Mouse (Mus musculus) brain, embryonic 14.5 days (tissue): ENCODE data around the gene Mthfd1. TPM values are rescaled to one million over a fixed set of nuclear protein-coding genes. Genes with fewer than 3 reads are reported as not detected.

ENCODE experiments used
- DNase-seq: peaks from one replicate; pipeline ENCODE4 v3.0.0-alpha.2; 2011; ENCODE audit warnings: low read depth
- CTCF ChIP-seq: fragments of 200-500 bp; IDR thresholded peaks from 2 replicates; pipeline ENCODE4 v1.5.1; 2012; ENCODE audit warnings: inconsistent platforms, mild to moderate bottlenecking, moderate library complexity, borderline replicate concordance; ENCODE audit not compliant: insufficient read depth, insufficient read length; ENCODE audit errors: extremely low read depth
- POLR2A ChIP-seq: fragments of 200-500 bp; IDR thresholded peaks from 2 replicates; pipeline ENCODE4 v1.6.1; 2012; ENCODE audit warnings: mild to moderate bottlenecking, inconsistent platforms, borderline replicate concordance; ENCODE audit not compliant: poor library complexity, insufficient read depth, insufficient read length, severe bottlenecking; ENCODE audit errors: extremely low read depth
- polyA plus RNA-seq: library from polyadenylated mRNA; depleted of rRNA; stranded (reverse); fragments of >200 nt; gene quantifications from 2 replicates; pipeline ENCODE4 v1.2.3, GENCODE M21; 2012

The Mthfd1 gene
- polyA plus RNA-seq, 1 experiment: 27.9 TPM

DNA sequence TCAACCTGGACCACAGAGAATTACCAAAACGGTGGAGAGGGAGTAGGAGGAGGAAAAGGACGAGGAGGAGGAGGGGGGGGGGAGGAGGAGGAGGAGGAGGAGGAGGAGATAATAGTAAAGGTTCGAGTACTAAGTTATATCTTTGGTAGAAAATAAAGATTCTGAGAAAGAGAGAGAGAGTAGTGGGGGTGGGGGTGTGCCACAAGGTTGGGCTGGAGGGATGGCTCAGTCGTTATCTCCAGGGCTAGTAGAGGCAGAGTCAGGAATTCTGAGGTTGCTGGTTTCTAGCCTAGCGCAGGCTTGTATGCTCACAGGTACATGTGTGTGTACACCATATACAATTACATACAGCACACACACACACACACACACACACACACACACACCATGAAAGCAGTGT lies 13.3 kb upstream of the Mthfd1 start:
- TF ChIP-seq POLR2A: no peak
- no peak for TF ChIP-seq CTCF
- DNase-seq: no peak

DNA sequence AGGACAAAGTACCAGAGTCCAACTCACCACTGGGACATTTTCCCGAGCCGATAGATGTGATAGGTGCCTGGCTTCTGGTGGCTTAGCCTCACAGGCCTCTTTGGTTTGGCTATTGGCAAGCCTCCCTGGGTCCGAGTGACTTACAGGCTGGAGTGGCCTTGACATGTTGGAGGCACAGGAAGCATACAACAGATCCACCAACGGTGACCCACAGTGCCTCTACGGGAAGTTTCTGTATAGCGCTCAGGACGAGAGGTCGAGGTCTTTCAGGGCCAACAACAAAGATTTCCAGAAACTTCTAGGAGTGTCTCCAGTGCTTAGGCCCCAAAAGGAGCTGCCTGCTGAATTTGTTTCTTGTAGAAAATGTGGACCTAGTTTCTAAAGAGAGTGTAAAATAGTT lies 10.1 kb upstream of the Mthfd1 start:
- TF ChIP-seq POLR2A (no peak), CTCF (no peak)
- DNase-seq: no peak

DNA sequence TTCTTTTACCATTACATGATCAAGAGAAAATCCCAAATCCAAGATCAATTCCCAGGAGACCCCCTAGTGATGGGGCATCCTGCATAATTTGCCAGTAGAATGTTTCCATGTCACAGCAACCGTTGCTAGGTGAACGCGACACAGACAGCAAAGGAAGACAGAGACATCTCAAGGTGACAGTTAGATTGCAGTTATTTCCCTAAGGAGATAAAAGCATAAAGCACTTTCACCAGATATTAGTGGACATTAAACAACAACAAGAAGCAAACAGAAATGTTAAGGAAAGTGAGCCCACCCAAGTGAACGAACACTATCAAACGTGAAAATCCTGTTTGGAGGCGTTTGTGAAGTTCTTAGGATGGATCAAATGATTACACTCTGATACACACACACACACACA lies 8.5 kb upstream of the Mthfd1 start, which contains the start of gene Tex21:
Gene Tex21 (minus strand): TSS at position 101 of the 400 bp plus-strand sequence.
- TF ChIP-seq CTCF (no peak), POLR2A (no peak)
- peak; percentile 27 for DNase-seq

DNA sequence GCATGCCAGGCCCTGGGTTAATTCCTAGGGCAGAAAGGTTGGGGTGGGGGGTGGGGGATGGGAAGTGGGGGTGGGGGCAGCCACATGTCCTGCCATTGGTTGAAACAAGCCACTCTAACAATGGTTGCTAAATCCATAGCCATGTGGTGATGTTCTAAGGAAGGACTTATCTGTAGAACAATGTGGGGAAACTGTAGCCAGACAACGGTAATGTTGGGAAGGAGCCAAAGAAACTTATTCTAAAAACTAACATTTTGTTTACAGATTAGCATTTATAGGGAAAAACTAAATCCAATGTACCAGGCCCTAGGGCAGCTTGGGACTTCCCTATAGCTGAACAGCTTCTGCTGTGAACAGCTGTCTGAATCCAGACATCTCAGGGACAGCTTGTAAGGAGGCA lies 2.0 kb upstream of the Mthfd1 start:
- no peak for DNase-seq
- TF ChIP-seq POLR2A (no peak), CTCF (no peak)

DNA sequence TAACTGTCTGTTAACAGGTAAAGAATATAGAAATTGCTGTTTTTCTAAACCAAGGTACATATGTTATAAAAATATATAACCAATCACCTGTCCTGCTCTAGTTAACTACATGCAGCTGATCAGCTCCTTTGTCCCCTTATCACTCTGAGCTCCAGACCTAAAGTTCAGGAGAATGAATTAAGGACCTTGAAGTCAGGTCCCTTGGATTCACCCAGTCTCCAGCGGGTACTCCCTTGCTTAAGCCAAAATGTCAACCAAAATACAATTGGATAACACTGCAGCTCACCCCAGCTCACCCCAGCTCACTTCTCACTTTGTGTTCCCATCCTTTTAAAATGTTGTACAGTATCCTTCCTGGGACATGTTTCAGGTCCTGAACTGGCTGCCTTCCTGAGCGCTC lies 1.5 kb upstream of the Mthfd1 start:
- TF ChIP-seq CTCF (no peak), POLR2A (no peak)
- no peak for DNase-seq

DNA sequence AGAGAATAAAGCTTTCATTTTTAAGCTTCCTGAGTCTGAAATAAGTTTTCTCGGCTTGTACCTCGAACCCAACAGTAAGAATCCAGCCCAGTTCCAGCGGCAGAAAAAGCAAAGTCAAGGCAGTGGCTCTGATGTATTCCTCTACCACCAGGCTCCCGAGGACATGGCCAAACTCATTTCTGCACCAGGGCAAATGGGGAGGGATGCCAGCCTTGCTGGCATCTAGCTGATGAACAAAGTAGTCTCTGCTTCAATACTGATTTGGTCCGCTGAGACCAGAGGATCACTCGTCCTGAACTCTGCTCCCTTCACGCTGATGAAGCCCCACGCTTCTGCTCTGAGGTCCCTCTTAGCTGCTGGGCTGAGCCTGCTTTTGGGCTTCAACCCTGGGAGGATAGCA lies 1.1 kb upstream of the Mthfd1 start:
- TF ChIP-seq CTCF (no peak), POLR2A (no peak)
- no peak for DNase-seq

DNA sequence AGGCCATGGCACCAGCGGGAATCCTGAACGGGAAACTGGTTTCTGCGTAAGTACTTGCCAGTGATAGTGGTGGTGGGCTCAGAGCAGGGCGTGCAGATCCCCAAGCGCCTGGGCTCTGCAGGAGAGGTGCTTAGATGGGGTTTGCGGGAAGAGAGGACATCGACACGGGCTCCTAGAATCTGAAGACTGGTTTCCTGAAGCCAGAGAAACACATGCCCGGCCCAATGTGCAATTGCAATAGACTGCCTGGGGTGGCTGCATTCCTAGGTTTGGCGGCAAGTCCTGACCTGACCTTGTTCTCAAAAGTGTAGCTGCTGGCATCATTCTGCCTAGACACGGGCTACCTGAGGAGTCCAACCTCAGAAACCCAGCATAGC lies 389 bp downstream of the Mthfd1 start:
- DNase-seq: no peak
- TF ChIP-seq CTCF (no peak), POLR2A (no peak)

DNA sequence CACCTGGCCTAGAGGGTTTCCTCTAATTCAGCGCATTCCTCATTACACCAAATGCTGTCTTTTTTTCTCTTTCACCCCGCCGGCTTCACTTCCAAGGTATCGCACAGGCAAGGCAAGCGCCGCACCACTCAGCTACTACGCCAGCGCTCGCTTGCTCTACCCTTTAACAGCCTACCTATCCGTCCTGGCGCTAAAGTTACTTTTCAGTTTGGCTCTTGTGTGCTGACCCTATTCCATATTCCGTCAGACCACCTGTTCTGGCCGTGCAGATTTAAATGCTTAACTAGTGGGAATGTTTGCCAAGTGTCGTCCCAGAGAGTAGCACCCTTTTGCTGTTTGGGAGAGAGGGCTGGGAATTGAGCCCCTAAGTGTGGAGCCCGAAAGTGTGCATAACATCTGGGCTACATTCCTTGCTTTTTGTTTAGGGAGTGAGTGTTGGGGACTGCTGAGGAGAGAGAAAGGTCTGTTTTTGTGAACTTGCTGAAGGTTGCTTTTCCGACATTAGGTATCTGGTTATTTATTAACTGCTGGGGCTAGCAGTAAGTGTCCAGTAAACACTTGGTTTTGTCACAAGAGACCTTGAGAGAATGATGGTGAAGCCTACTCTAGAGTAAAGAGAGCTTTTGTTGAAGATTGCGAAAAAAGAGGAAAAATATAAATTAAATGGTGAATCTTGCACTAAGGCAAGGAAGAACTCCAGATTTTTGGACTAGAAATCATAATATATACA lies 1.2 kb downstream of the Mthfd1 start:
- DNase-seq: no peak
- TF ChIP-seq POLR2A (no peak), CTCF (no peak)

DNA sequence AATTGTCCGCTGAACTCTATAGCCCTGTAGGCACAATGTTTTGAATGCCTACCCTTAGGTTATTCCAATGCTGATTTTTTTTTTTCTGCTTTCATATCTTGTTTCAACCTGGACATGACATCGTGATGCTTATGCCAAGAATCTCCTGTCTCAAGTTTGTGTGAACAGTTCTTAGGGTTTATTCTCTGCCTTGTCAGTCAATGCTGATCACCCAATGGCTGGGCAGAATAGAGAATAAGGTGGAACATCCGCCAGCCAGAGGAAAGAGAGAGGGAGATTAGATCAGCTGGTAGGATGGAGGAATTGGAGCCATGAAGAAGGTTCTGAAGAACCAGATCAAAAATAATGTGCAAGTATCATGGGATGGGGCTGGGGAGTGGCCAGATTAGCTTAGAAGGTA lies 5.6 kb downstream of the Mthfd1 start:
- no peak for DNase-seq
- no peak for TF ChIP-seq POLR2A
- no peak for TF ChIP-seq CTCF

DNA sequence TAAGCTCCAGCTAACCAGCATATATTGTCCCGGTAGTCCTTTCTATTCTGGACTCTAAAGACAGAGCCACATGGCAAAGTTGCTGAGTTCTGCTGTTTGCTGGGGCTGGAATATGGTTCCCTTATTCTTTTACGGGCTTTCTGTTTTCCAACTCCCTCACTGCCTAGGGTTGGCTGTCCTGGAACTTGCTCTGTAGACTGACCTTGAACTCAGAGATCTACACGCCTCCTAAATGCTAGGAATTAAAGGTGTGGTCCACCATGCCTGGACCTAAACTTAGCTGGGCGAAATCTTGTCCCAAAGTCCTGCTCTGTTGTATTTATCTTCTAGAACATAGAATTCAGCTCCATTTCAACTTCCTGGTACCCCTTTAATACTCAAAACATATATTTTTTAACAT lies 6.5 kb downstream of the Mthfd1 start:
- no peak for DNase-seq
- no peak for TF ChIP-seq POLR2A

DNA sequence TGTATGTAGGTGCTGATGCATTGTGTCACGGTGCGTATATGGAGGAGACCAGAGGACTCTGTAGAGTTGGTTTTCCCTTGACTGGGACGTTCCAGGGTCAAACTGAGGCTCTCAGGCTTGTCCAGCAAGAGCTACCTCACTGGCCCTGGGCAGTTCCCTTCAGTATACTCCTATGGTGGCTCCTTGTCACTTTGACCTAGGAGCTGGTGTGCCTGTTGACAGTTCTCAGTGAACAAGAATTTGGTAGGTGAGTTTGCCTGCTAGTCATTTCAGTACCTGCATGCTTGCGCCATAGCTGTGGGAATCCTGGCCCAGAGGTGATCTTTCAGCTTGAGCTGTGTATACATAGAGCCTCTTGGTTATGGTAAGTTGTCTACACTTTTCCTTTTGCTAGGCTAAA lies 7.8 kb downstream of the Mthfd1 start:
- TF ChIP-seq CTCF (no peak), POLR2A (no peak)
- DNase-seq: no peak

DNA sequence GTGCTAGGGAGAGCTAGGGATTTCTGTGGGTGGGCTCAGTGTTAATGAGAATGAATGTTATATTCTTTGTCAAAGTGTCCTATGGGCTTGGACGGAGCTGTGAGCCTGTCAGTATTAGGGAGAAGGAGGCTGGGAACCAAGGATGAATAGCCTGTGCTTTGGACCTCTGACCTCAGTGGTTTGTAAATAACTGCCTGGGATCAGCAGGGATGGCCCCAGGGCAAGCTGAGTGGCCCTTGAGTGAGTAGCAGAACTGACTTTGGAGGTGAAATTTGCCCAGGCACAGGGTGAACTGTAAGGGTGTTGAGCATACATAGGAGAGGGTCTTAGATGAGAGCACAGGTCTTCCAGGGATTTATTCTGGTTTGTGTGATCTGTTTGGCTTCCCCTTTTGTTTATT lies 8.8 kb downstream of the Mthfd1 start:
- DNase-seq: no peak
- TF ChIP-seq POLR2A (no peak), CTCF (no peak)
